ENCODE assay signal across 14 mouse cellular contexts in genomic region chr3:41523006-41523375, GRCm38 (mm10). TPM values are rescaled to one million over a fixed set of nuclear protein-coding genes. Genes with fewer than 3 reads are reported as not detected.
DNase-seq lines count a peak whose midpoint lies in the region; ATAC-seq and TF ChIP-seq lines count a peak whose summit lies in the region.
"Had no signal": no experiment of that assay in that cellular context is flagged by ENCODE, and none has a peak within 500 bp of the region (broad histone marks: within the 10 kb centered on the region; RNA-seq: fewer than 3 reads in every experiment).

No protein-coding gene starts in this region.

- peak overlapping the region; percentile 5; the same call in 1 of the 2 replicates for H3K27ac ChIP-seq in heart, postnatal 0 days (ENCODE audit: low read depth)
- H3K27ac ChIP-seq in liver, embryonic 15.5 days (replicated peaks) = no peak overlapping the region
- H3K27ac ChIP-seq in hindbrain, postnatal 0 days = no peak overlapping the region
- H3K27ac ChIP-seq: embryonic facial prominence, embryonic 13.5 days; macrophage had no signal

- H3K4me2 ChIP-seq in heart, postnatal 0 days (ENCODE audit: low read depth, low read length) = peak overlapping the region; percentile 56
- H3K4me2 ChIP-seq in liver, embryonic 15.5 days = 0 out of 2 replicates have a peak overlapping the region, but pooled peaks have one; percentile 18
- H3K4me2 ChIP-seq in hindbrain, postnatal 0 days (ENCODE audit: low read depth, low read length) = no peak overlapping the region
- H3K4me2 ChIP-seq: embryonic facial prominence, embryonic 13.5 days had no signal

- WGBS in heart, postnatal 0 days = 35% methylated on average over 2 of the region's 2 CpGs
- WGBS in lung, adult 2 months = 27% methylated on average over 2 of the region's 2 CpGs
- 26% methylated on average over 2 of the region's 2 CpGs for WGBS in liver, embryonic 15.5 days (ENCODE audit: insufficient replicate concordance)
- 60% methylated on average over 2 of the region's 2 CpGs for WGBS in hindbrain, postnatal 0 days

- no peak for TF ChIP-seq POLR2A in lung, adult 2 months (IDR thresholded peaks at IDR 0.05; ENCODE audit: borderline replicate concordance, extremely low read depth, low read depth, low read length)

- no peak for TF ChIP-seq CTCF in heart, postnatal 0 days (IDR thresholded peaks at IDR 0.05; ENCODE audit: low read depth)
- TF ChIP-seq CTCF in lung, adult 2 months (IDR thresholded peaks at IDR 0.05; ENCODE audit: insufficient read depth, low read length) = no peak
- TF ChIP-seq CTCF in hindbrain, postnatal 0 days (IDR thresholded peaks at IDR 0.05; ENCODE audit: low read depth) = no peak

- peak overlapping the region; percentile 28; the same call in 1 of the 2 replicates for H3K4me3 ChIP-seq in heart, postnatal 0 days (ENCODE audit: low read depth, low read length)
- no peak overlapping the region for H3K4me3 ChIP-seq in lung, adult 2 months (replicated peaks; ENCODE audit: extremely low read depth, low read depth, low read length)
- H3K4me3 ChIP-seq in liver, embryonic 15.5 days (replicated peaks) = no peak overlapping the region
- H3K4me3 ChIP-seq in hindbrain, postnatal 0 days (ENCODE audit: low read length) = no peak overlapping the region
- H3K4me3 ChIP-seq: embryonic facial prominence, embryonic 13.5 days had no signal

- DNase-seq in heart, postnatal 0 days (ENCODE audit: low spot score) = no peak
- no peak for DNase-seq in heart, adult 9 months (ENCODE audit: low spot score in 2 of 2)
- DNase-seq in lung, postnatal 36 days = peak; percentile 11
- DNase-seq in lung, adult 2 months = no peak
- DNase-seq in urinary bladder, postnatal 4 days (ENCODE audit: low spot score in 2 of 2) = no peak
- DNase-seq in hindbrain, postnatal 0 days (ENCODE audit: low spot score) = no peak
- DNase-seq: cerebellum, adult 18-20 months; midbrain, embryonic 14.5 days; right cerebral cortex, adult 18-20 months had no signal

- no peak for TF ChIP-seq EP300 in heart, postnatal 0 days (IDR thresholded peaks at IDR 0.05; ENCODE audit: low read depth)

- no peaks in the 10 kb centered on the region for H3K27me3 ChIP-seq in heart, postnatal 0 days (ENCODE audit: control insufficient read depth, insufficient read depth, low read length)
- H3K27me3 ChIP-seq in liver, embryonic 15.5 days = no peaks in the 10 kb centered on the region
- no peaks in the 10 kb centered on the region for H3K27me3 ChIP-seq in hindbrain, postnatal 0 days (ENCODE audit: insufficient read depth, low read length)
- H3K27me3 ChIP-seq: embryonic facial prominence, embryonic 13.5 days had no signal

- no peak for ATAC-seq in heart, postnatal 0 days (ENCODE audit: insufficient read depth, low read depth)
- no peak for ATAC-seq in liver, embryonic 15.5 days (ENCODE audit: insufficient read depth)
- no peak for ATAC-seq in hindbrain, postnatal 0 days
- ATAC-seq: inflammation-experienced regulatory T-cells, adult 6 months had no signal

- peaks cover 15% of the 10 kb centered on the region for H3K4me1 ChIP-seq in heart, postnatal 0 days (ENCODE audit: control insufficient read depth, insufficient read depth)
- no peaks in the 10 kb centered on the region for H3K4me1 ChIP-seq in lung, adult 2 months (ENCODE audit: control insufficient read depth, insufficient read depth, low read length)
- H3K4me1 ChIP-seq in liver, embryonic 15.5 days (replicated peaks) = peaks cover 7% of the 10 kb centered on the region
- no peaks in the 10 kb centered on the region for H3K4me1 ChIP-seq in hindbrain, postnatal 0 days (ENCODE audit: insufficient read depth, low read length)
- H3K4me1 ChIP-seq: embryonic facial prominence, embryonic 13.5 days had no signal

- H3K9me3 ChIP-seq in heart, postnatal 0 days (replicated peaks; ENCODE audit: control insufficient read depth, low read length) = 0 out of 2 replicates have a peak, but pooled peaks cover 5% of the 10 kb centered on the region
- H3K9me3 ChIP-seq in liver, embryonic 15.5 days (replicated peaks) = no peaks in the 10 kb centered on the region
- H3K9me3 ChIP-seq in hindbrain, postnatal 0 days (ENCODE audit: low read length) = peaks cover 5% of the 10 kb centered on the region; the same call in 1 of the 2 replicates
- H3K9me3 ChIP-seq: embryonic facial prominence, embryonic 13.5 days; G1E had no signal

- no peak overlapping the region for H3K9ac ChIP-seq in heart, postnatal 0 days (replicated peaks; ENCODE audit: low read depth, low read length)
- H3K9ac ChIP-seq in liver, embryonic 15.5 days = no peak overlapping the region
- H3K9ac ChIP-seq in hindbrain, postnatal 0 days (replicated peaks; ENCODE audit: low read length) = no peak overlapping the region
- H3K9ac ChIP-seq: embryonic facial prominence, embryonic 13.5 days had no signal

- no peaks in the 10 kb centered on the region for H3K36me3 ChIP-seq in heart, postnatal 0 days (replicated peaks; ENCODE audit: control insufficient read depth, insufficient read depth, low read length)
- H3K36me3 ChIP-seq in liver, embryonic 15.5 days (replicated peaks) = no peaks in the 10 kb centered on the region
- H3K36me3 ChIP-seq in hindbrain, postnatal 0 days (ENCODE audit: insufficient read depth, low read length) = no peaks in the 10 kb centered on the region
- H3K36me3 ChIP-seq: embryonic facial prominence, embryonic 13.5 days; G1E had no signal

RNA-seq across cellular contexts. Expression of gene Jade1, which starts 32.5 kb away (rescaled TPM):
- 14.5 and 16.8 TPM in 2 replicates for total RNA-seq in heart, postnatal 0 days (2014; rRNA removed; ENCODE audit: low replicate concordance)
- polyA plus RNA-seq in heart, postnatal 0 days (2015; fragmentation: Nextera tagmentation; extraction: Ambion mirVana) = 12.6 and 13.9 TPM in 2 replicates
- polyA plus RNA-seq in lung, adult 2 months (2012; rRNA removed) = 13.2 and 14.3 TPM in 2 replicates
- polyA plus RNA-seq in liver, embryonic 15.5 days (2015; fragmentation: Nextera tagmentation; extraction: Ambion mirVana) = 8.0 and 8.8 TPM in 2 replicates
- total RNA-seq in hindbrain, postnatal 0 days (2014; rRNA removed) = 19.1 and 33.4 TPM in 2 replicates
- 18.0 and 18.7 TPM in 2 replicates for polyA plus RNA-seq in hindbrain, postnatal 0 days (2015; fragmentation: Nextera tagmentation; extraction: Ambion mirVana)
